Mouse (Mus musculus) neural tube, postnatal 0 days (tissue): ENCODE results near the gene Gltpd2. TPM values are rescaled to one million over a fixed set of nuclear protein-coding genes. Genes with fewer than 3 reads are reported as not detected.

ENCODE experiments used
- polyA plus RNA-seq: library from polyadenylated mRNA; unstranded; fragments of >200 nt; fragmentation: Nextera tagmentation; extraction: Ambion mirVana; gene quantifications from 2 replicates; pipeline ENCODE4 v1.2.1, GENCODE M21; 2015

The Gltpd2 gene
- polyA plus RNA-seq = 0.28 and 0.34 TPM in 2 replicates

DNA sequence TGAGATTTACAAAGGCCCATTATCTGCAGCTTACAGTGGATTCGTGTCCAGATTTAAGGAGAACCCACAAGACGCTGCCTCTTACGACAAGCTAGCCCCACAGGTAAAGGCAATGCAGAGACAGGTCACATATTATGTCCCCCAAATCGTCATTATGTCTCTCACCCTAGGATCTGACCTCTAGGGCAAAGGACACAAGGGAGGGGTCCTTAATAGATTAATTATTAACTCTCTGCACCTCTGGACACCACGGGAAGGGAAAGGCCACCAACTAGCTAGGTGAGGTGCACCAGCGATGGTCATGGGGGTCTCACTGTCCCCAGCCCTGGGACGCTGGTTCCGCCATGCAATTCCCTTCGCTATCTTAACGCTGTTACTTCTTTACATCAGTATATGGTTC is at the start of gene Gltpd2:
Gene Gltpd2 (plus strand): TSS at position 274 of the 400 bp plus-strand sequence.

DNA sequence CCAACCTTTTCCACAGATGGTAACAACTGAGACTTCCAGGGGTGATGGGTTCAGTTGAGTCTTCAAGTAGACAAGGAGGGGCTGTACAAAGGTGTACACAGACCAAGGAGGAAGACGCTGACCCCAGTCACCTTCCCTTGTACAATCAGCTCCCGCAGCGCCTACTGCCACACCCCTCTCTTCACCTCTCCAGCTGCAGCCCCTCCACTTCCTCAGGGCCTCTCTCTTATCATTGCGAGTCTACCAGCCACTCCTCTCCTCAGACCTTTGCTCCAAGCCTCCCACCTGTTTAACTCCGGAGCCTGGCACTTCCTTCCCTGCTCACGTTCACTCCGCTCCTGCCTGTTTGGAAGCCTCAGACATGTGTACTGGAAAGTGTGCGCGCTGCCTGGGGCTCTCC is 14.0 kb upstream of the Gltpd2 start, which contains the start of gene Tm4sf5:
Gene Tm4sf5 (plus strand): TSS at position 275 of the 400 bp plus-strand sequence.

DNA sequence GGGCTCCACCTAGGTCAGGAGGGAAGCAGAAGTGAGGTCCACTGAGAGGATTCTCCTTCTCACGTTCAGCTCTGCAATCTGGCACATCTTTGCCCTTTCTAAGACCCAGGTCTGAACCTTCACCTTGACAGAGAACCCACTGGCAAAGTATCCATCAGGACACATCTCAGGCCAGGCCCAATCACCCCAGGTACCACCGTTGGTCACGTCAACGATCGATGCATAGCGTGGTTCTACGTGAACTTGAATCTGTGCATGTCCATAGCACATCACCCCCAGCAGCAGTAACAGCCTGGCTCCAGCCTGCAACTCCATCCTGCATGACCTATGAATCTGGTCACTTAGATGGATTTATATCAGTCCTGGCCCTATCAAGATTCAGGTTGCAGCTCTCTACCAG is 4.7 kb upstream of the Gltpd2 start, which contains the start of gene Vmo1:
Gene Vmo1 (minus strand): TSS at position 329 of the 400 bp plus-strand sequence.

DNA sequence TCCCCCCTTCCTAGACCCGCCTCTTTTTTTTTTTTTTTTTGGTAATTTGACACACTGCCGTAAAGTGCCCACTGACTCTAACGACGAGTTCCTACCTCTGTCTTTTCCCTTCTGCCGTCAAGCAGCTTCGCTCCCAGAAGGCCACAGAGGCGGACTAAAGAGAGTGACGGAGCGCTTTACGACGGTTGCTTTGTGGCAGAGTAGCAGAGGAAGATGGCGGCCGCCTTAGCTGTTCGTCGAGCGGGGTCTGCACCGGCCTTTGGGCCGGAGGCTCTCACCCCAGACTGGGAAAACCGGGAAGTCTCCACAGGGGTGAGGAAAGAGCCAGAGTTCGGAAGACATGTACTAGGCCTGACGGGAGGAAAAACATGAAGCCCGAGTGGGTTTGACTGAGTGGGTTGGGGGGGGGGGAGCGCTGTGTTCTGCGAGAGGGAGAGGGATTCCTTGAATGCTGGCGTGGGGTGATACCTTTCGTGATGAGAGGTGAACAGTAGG is 6.2 kb downstream of the Gltpd2 start, which contains the start of gene Psmb6:
Gene Psmb6 (plus strand): TSS at position 184 of the 495 bp plus-strand sequence.

DNA sequence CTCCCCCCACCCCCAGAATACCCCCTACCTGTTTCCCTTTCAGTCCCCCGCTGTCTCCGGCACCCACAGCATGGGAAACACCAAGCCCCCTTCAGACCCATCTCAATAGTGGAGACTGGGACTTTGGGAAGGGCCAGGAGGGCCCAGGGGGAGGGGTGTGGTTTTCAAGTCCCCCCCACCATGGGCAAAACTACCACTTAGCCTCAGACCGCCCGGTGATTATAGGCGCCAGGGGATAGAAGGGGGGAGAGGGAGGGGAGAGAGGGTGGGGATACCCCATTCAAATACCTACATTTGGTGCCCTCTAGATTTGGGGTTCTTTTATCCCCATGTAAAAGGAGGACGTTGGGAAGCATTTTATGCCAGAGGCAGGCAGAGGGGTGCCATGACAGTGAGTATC is 13.8 kb downstream of the Gltpd2 start, which contains the start of gene Gm40193:
Gene Gm40193 (minus strand): TSS at position 101 of the 400 bp plus-strand sequence.

DNA sequence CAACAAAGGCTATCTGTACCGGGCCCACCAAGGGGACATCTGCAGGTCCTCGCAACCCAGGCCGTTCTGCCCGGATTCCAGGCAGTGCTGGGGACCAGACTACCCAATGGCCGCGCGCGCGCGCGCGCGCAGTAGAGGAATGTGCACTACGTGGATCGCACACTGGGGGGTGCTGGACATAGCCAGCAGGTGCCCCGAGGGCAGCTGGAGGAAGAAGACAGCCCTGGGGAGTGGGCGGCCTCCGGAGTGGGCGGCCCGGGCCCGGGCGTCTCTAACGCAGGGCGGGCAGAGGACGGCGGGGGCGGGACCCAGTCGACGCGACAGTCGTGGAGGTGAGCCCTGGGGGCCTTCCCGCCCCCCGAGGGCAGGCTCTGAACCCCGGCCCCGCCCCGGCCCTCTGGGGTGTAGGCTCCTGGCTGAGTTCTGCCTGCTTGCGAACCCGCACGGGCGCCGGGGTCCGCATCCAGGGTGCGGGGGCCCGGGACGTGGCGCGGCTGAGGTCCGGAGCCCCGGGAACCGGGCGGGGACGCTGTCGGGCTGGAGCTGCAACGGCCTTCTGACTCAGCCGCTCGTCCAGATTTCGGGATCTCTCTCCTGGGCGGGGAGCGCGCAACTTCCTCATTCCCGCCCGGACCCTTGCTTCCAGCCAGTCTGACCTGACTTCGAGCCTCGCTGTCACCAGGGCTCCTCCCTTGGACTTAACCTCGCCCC is 21.0 kb downstream of the Gltpd2 start, which contains the start of gene Pld2:
Gene Pld2 (plus strand): TSS at position 188 of the 711 bp plus-strand sequence.

DNA sequence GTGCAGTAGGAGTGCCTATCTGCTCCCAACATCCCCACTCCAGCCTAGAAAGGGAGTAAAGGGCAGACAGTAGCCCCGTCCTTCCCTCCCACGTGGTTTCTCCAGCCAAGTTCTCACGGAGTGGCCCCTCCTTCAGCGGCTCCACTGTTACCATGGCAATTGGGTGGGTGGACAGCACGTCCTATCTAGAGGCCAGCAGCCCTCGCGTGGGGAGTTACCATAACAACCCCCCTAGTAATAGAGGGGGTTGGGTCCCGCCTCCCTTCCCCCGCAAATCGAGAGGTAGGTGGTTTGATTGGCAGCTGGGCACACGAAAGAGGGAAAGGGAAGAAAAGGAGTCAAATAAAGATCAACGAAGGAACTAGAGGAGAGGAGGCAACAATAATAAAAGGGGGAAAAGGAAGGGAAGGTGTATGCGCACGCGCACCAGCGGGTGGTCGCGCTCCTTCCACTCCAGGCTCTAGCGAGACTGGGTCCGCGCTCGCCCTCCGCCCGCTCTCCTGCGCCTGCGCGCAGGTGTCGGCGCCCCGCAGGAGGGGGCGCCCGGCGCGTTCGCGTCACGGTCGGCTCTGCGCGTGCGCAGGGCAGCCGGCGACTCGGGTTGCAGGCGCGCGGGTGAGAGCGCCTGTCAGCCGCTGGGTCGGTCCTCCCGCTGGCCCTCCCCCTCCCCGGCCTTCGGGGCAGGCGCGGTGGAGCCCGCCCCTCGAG is 43.4 kb downstream of the Gltpd2 start, which contains the start of gene Mink1:
Gene Mink1 (plus strand): TSS at position 595 of the 708 bp plus-strand sequence.

Other genes starting within 250 kb of the Gltpd2 start
- gene Alox12e, start 196.6 kb upstream of the Gltpd2 start, polyA plus RNA-seq = 0.08 and 0.10 TPM in 2 replicates
- 0.13 and 0.18 TPM in 2 replicates for gene Alox15, start 167.2 kb upstream of the Gltpd2 start, polyA plus RNA-seq
- 23.0 and 25.1 TPM in 2 replicates for gene Pelp1, start 109.2 kb upstream of the Gltpd2 start, polyA plus RNA-seq
- gene Arrb2, start 86.6 kb upstream of the Gltpd2 start, polyA plus RNA-seq = 63.1 and 70.4 TPM in 2 replicates
- 35.2 and 36.0 TPM in 2 replicates for gene Med11, start 67.3 kb upstream of the Gltpd2 start, polyA plus RNA-seq
- 0.80 and 1.5 TPM in 2 replicates for gene Zmynd15, start 59.8 kb upstream of the Gltpd2 start, polyA plus RNA-seq
- 9.8 and 10.5 TPM in 2 replicates for gene Cxcl16, start 59.2 kb upstream of the Gltpd2 start, polyA plus RNA-seq
- gene Tm4sf5, start 14.0 kb upstream of the Gltpd2 start, polyA plus RNA-seq = 6.2 and 6.9 TPM in 2 replicates
- 0.48 TPM in 1 of 2 replicates, not detected in the other for gene Vmo1, start 4.6 kb upstream of the Gltpd2 start, polyA plus RNA-seq
- gene Psmb6, start 6.2 kb downstream of the Gltpd2 start, polyA plus RNA-seq = 779 and 839 TPM in 2 replicates
- gene Gm40193, start 13.7 kb downstream of the Gltpd2 start, polyA plus RNA-seq = not detected in 2 replicates
- 20.0 and 21.7 TPM in 2 replicates for gene Pld2, start 20.9 kb downstream of the Gltpd2 start, polyA plus RNA-seq
- gene Mink1, start 43.7 kb downstream of the Gltpd2 start, polyA plus RNA-seq = 15.4 and 18.3 TPM in 2 replicates
- gene 4930544D05Rik, start 96.7 kb downstream of the Gltpd2 start, polyA plus RNA-seq = not detected in 2 replicates
- 0.72 and 0.92 TPM in 2 replicates for gene Chrne, start 100.0 kb downstream of the Gltpd2 start, polyA plus RNA-seq
- gene Gp1ba, start 119.9 kb downstream of the Gltpd2 start, polyA plus RNA-seq = 0.22 and 0.27 TPM in 2 replicates
- 86.8 and 91.5 TPM in 2 replicates for gene Rnf167, start 128.0 kb downstream of the Gltpd2 start, polyA plus RNA-seq
- 162 TPM in 2 replicates for gene Slc25a11, start 128.3 kb downstream of the Gltpd2 start, polyA plus RNA-seq
- gene Pfn1, start 135.4 kb downstream of the Gltpd2 start, polyA plus RNA-seq = 622 and 671 TPM in 2 replicates
- gene Eno3, start 138.0 kb downstream of the Gltpd2 start, polyA plus RNA-seq = 9.6 and 10.6 TPM in 2 replicates
- 134 and 151 TPM in 2 replicates for gene Spag7, start 150.2 kb downstream of the Gltpd2 start, polyA plus RNA-seq
- 32.5 and 35.4 TPM in 2 replicates for gene Camta2, start 168.9 kb downstream of the Gltpd2 start, polyA plus RNA-seq
- 2.2 and 2.5 TPM in 2 replicates for gene Inca1, start 181.0 kb downstream of the Gltpd2 start, polyA plus RNA-seq
- gene Kif1c, start 181.4 kb downstream of the Gltpd2 start, polyA plus RNA-seq = 2.2 and 2.5 TPM in 2 replicates
- gene Zfp3, start 245.0 kb downstream of the Gltpd2 start, polyA plus RNA-seq = 13.2 and 15.0 TPM in 2 replicates